Mouse (Mus musculus): ENCODE results near the gene Cyp3a41a. TPM values are rescaled to one million over a fixed set of nuclear protein-coding genes. Genes with fewer than 3 reads are reported as not detected.
"Not testable (repeated sequence)": the region's sequence is repeated elsewhere in the genome, so short reads cannot be mapped to it uniquely, and the experiment has no call there.

Gene Cyp3a41a
- polyA plus RNA-seq (2012; fragmentation: generic; extraction: Trizol), result 6.6 TPM

- not testable (repeated sequence) for H3K27me3 ChIP-seq (ENCODE audit: control insufficient read depth, insufficient read depth, insufficient read length)
Observed at GRCm38 (mm10) chr5:145720036-145720435, at the start of gene Cyp3a41a. Cyp3a41a (minus strand) TSS chr5:145720136.

GRCm38 (mm10) chr5:145737512-145737911 is 17.6 kb upstream of the Cyp3a41a start:
- not testable (repeated sequence) for H3K79me2 ChIP-seq (ENCODE audit: control insufficient read depth, insufficient read depth); H3K4me2 ChIP-seq (ENCODE audit: low read depth); H3K36me3 ChIP-seq (ENCODE audit: control insufficient read depth, insufficient read depth); H3ac ChIP-seq (ENCODE audit: control insufficient read depth, insufficient read length); H3K27me3 ChIP-seq (ENCODE audit: control insufficient read depth, insufficient read depth, insufficient read length); H3K4me3 ChIP-seq

More at GRCm38 (mm10) chr5:145720036-145720435, at the start of gene Cyp3a41a:
- H3K36me3 ChIP-seq (ENCODE audit: control insufficient read depth, insufficient read depth); H3K79me2 ChIP-seq (ENCODE audit: control insufficient read depth, insufficient read depth); H3K4me2 ChIP-seq (ENCODE audit: low read depth); H3K4me3 ChIP-seq; H3ac ChIP-seq (ENCODE audit: control insufficient read depth, insufficient read length): not testable (repeated sequence)

GRCm38 (mm10) chr5:145714296-145714695 is 5.6 kb downstream of the Cyp3a41a start:
- not testable (repeated sequence) for H3K4me3 ChIP-seq; H3ac ChIP-seq (ENCODE audit: control insufficient read depth, insufficient read length); H3K4me2 ChIP-seq (ENCODE audit: low read depth); H3K79me2 ChIP-seq (ENCODE audit: control insufficient read depth, insufficient read depth); H3K27me3 ChIP-seq (ENCODE audit: control insufficient read depth, insufficient read depth, insufficient read length); H3K36me3 ChIP-seq (ENCODE audit: control insufficient read depth, insufficient read depth)

GRCm38 (mm10) chr5:145707372-145707771 is 12.6 kb downstream of the Cyp3a41a start:
- not testable (repeated sequence) for H3K4me2 ChIP-seq (ENCODE audit: low read depth); H3K27me3 ChIP-seq (ENCODE audit: control insufficient read depth, insufficient read depth, insufficient read length); H3K4me3 ChIP-seq; H3K79me2 ChIP-seq (ENCODE audit: control insufficient read depth, insufficient read depth); H3K36me3 ChIP-seq (ENCODE audit: control insufficient read depth, insufficient read depth); H3ac ChIP-seq (ENCODE audit: control insufficient read depth, insufficient read length)

- Histone ChIP-seq H3ac (ENCODE audit: control insufficient read depth, insufficient read length) (no peak overlapping the region), H3K27me3 (ENCODE audit: control insufficient read depth, insufficient read depth, insufficient read length) (no peaks in the 10 kb centered on the region), H3K4me2 (ENCODE audit: low read depth) (no peak overlapping the region), H3K4me3 (no peak overlapping the region), H3K79me2 (ENCODE audit: control insufficient read depth, insufficient read depth) (no peaks in the 10 kb centered on the region), H3K36me3 (ENCODE audit: control insufficient read depth, insufficient read depth) (no peaks in the 10 kb centered on the region)
- TF ChIP-seq POLR2A (IDR thresholded peaks at IDR 0.05; ENCODE audit: insufficient read length, low read depth), result no peak
Observed at GRCm38 (mm10) chr5:145662007-145662406, 57.9 kb downstream of the Cyp3a41a start.

GRCm38 (mm10) chr5:145647779-145648178 is 72.2 kb downstream of the Cyp3a41a start:
- H3K79me2 ChIP-seq (ENCODE audit: control insufficient read depth, insufficient read depth), result no peaks in the 10 kb centered on the region
- H3K36me3 ChIP-seq (ENCODE audit: control insufficient read depth, insufficient read depth), result no peaks in the 10 kb centered on the region
- H3K27me3 ChIP-seq (ENCODE audit: control insufficient read depth, insufficient read depth, insufficient read length), result no peaks in the 10 kb centered on the region
- no peak overlapping the region for H3K4me3 ChIP-seq
- no peak overlapping the region for H3ac ChIP-seq (ENCODE audit: control insufficient read depth, insufficient read length)
- no peak overlapping the region for H3K4me2 ChIP-seq (ENCODE audit: low read depth)
- no peak for TF ChIP-seq MYOD1 (IDR thresholded peaks at IDR 0.05; ENCODE audit: control insufficient read depth in 1 of 3, insufficient read length in 2 of 3, low read depth in 2 of 3)
- TF ChIP-seq SRF (IDR thresholded peaks at IDR 0.05; ENCODE audit: control insufficient read depth, insufficient read length, low read depth), result no peak
- no peak for TF ChIP-seq POLR2A (IDR thresholded peaks at IDR 0.05; ENCODE audit: insufficient read length, low read depth)
- no peak for TF ChIP-seq TCF12 (IDR thresholded peaks at IDR 0.05; ENCODE audit: insufficient read depth, poor library complexity, severe bottlenecking)
- no peak for TF ChIP-seq E2F4 (IDR thresholded peaks at IDR 0.05; ENCODE audit: insufficient read depth)
- TF ChIP-seq CEBPB (IDR thresholded peaks at IDR 0.05; ENCODE audit: insufficient read depth, poor library complexity, severe bottlenecking), result no peak
- no peak for TF ChIP-seq USF1 (IDR thresholded peaks at IDR 0.05; ENCODE audit: low read depth)
- TF ChIP-seq REST (IDR thresholded peaks at IDR 0.05; ENCODE audit: insufficient read depth, insufficient read length), result no peak
- no peak for TF ChIP-seq MYOG (IDR thresholded peaks at IDR 0.05; ENCODE audit: control insufficient read depth in 1 of 3, insufficient read depth in 1 of 3, insufficient read length in 2 of 3, low read depth in 2 of 3)
- TF ChIP-seq TCF3 (IDR thresholded peaks at IDR 0.05; ENCODE audit: insufficient read length, low read depth), result no peak
- TF ChIP-seq POLR2AphosphoS2 (IDR thresholded peaks at IDR 0.05; ENCODE audit: insufficient read length, low read depth), result no peak
- TF ChIP-seq MAX (IDR thresholded peaks at IDR 0.05; ENCODE audit: low read depth), result no peak

Other genes starting within 250 kb of the Cyp3a41a start
- gene Cyp3a41b, start 135.4 kb downstream of the Cyp3a41a start, polyA plus RNA-seq (2012; fragmentation: generic; extraction: Trizol), result not detected
- not detected for gene Cyp3a44, start 85.7 kb upstream of the Cyp3a41a start, polyA plus RNA-seq (2012; fragmentation: generic; extraction: Trizol)
- gene Cyp3a11, start 159.8 kb upstream of the Cyp3a41a start, polyA plus RNA-seq (2012; fragmentation: generic; extraction: Trizol), result not detected

Data from myocyte (in vitro differentiated cells).